Mouse (Mus musculus) heart, adult 2 months (tissue): ENCODE measurements around the gene Tmem9b.

Experiments
- CTCF ChIP-seq: fragments of 200-600 bp; IDR thresholded peaks from 2 replicates; pipeline ENCODE4 v1.8.1; 2022; ENCODE audit warnings: antibody characterized with exemption, mild to moderate bottlenecking, moderate library complexity
- EP300 ChIP-seq: fragments of 200-500 bp; IDR thresholded peaks from 2 replicates; pipeline ENCODE4 v1.6.1; 2011; ENCODE audit warnings: low read depth, low read length, control low read depth; ENCODE audit not compliant: insufficient read depth

DNA sequence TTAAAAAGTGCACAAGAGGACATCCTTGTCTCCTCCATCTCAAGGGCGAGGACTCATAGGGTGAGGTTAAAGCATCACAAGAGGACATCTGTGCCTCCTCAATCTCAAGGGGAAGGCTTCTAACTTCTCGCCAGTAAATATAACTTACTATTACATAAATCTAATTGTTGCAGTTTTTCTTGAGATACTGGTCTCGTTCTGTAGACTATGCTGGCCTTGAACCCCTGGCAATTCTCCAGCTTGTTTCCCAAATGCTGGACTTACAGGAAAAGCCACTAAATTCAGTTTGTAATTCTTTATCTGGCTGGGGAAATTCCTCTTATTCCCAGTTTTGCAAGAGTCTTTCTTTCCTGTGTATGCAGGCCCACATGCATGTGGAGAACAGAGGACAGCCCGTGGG, 17.9 kb downstream of the Tmem9b start:
- TF ChIP-seq EP300 (no peak), CTCF (no peak)
